Mouse (Mus musculus) hindbrain, embryonic 14.5 days (tissue): Measurements from ENCODE around the gene Usp35. TPM values are rescaled to one million over a fixed set of nuclear protein-coding genes. Genes with fewer than 3 reads are reported as not detected.

ENCODE experiments used
- polyA plus RNA-seq: library from polyadenylated mRNA; unstranded; fragments of >200 nt; fragmentation: Nextera tagmentation; extraction: Ambion mirVana; gene quantifications from 2 replicates; pipeline ENCODE4 v1.2.1, GENCODE M21; 2014

Gene Usp35
- polyA plus RNA-seq, 1 experiment from 2014 or later = 3.8 TPM

Other genes with a start within 250 kb of the Usp35 start
- 7.1 and 9.3 TPM in 2 replicates for gene Kctd21, start 307 bp upstream of the Usp35 start, polyA plus RNA-seq
- gene Alg8, start 39.6 kb upstream of the Usp35 start, polyA plus RNA-seq = 10.4 and 11.1 TPM in 2 replicates
- gene Ndufc2, start 68.0 kb upstream of the Usp35 start, polyA plus RNA-seq = 499 and 550 TPM in 2 replicates
- gene Thrsp, start 85.7 kb upstream of the Usp35 start, polyA plus RNA-seq = 1.8 and 2.2 TPM in 2 replicates
- gene Kctd14, start 119.3 kb upstream of the Usp35 start, polyA plus RNA-seq = 0.90 and 1.5 TPM in 2 replicates
- 42.8 and 50.3 TPM in 2 replicates for gene Ints4, start 148.9 kb upstream of the Usp35 start, polyA plus RNA-seq
- 43.8 and 51.5 TPM in 2 replicates for gene Aamdc, start 247.5 kb upstream of the Usp35 start, polyA plus RNA-seq
- 23.5 and 29.4 TPM in 2 replicates for gene Rsf1, start 247.9 kb upstream of the Usp35 start, polyA plus RNA-seq